Mouse (Mus musculus) megakaryocyte, embryonic 14.5 days (primary cell): Measurements from ENCODE around the gene Leng9.

Source experiments
- FLI1 ChIP-seq: IDR thresholded peaks from 2 replicates; pipeline ENCODE4 v1.6.1; 2012; ENCODE audit warnings: low read length, inconsistent platforms, mixed read lengths
- GATA1 ChIP-seq: IDR thresholded peaks from 3 replicates; pipeline ENCODE4 v1.6.1; 2012; ENCODE audit warnings: mixed read lengths, low read length, inconsistent platforms, borderline replicate concordance

DNA sequence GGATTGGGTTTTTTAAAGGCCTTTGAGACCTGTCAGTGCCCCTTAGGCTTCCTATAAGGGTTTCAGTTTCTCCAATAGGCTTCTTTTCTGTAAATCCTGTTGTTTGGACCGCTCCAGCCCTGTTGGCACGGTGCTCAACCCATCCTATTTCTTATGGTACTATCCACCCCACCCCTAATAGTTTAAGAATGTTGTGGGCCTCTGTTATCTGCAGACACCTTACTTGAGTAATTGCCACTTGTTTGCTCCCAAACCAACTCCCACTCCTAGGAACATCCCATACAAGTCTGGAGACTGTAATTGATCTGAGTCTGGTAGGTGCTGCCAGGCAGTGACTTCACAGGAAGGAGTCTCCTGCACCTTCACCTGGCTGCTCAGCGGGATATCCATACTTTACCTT is 12.4 kb downstream of the Leng9 start:
- TF ChIP-seq GATA1 (no peak), FLI1 (no peak)
